11 mouse cellular contexts compared by ENCODE assay signal in genomic region chr6:116600969-116601368, GRCm38 (mm10). TPM values are rescaled to one million over a fixed set of nuclear protein-coding genes. Genes with fewer than 3 reads are reported as not detected.
"Had no signal": no experiment of that assay in that cellular context is flagged by ENCODE, and none has a peak within 500 bp of the region (broad histone marks: within the 10 kb centered on the region; RNA-seq: fewer than 3 reads in every experiment).

No protein-coding gene starts in this region.

RNA-seq across cellular contexts. Expression of gene Olfr215, which starts 17.0 kb away (rescaled TPM):
- total RNA-seq: left cerebral cortex, postnatal 10 days; left cerebral cortex, postnatal 14 days; left cerebral cortex, postnatal 25 days; left cerebral cortex, postnatal 36 days; left cerebral cortex, postnatal 4 days; liver, adult 2 months; megakaryocyte progenitor cell, adult 5-6 weeks; megakaryocyte, adult 5-6 weeks; megakaryocyte-erythroid progenitor cell, adult 5-6 weeks; monocyte, adult 5-6 weeks had no signal

RNA-seq across cellular contexts. Expression of gene Olfr214, which starts 46.9 kb away (rescaled TPM):
- total RNA-seq: left cerebral cortex, postnatal 10 days; left cerebral cortex, postnatal 14 days; left cerebral cortex, postnatal 25 days; left cerebral cortex, postnatal 36 days; left cerebral cortex, postnatal 4 days; liver, adult 2 months; megakaryocyte progenitor cell, adult 5-6 weeks; megakaryocyte, adult 5-6 weeks; megakaryocyte-erythroid progenitor cell, adult 5-6 weeks; monocyte, adult 5-6 weeks had no signal

RNA-seq across cellular contexts. Expression of gene Depp1, which starts 49.4 kb away (rescaled TPM):
- total RNA-seq: megakaryocyte-erythroid progenitor cell, adult 5-6 weeks had no signal

RNA-seq across cellular contexts. Expression of gene Gm5580, which starts 50.0 kb away (rescaled TPM):
- total RNA-seq: liver, adult 2 months; midbrain, postnatal 0 days; monocyte, adult 5-6 weeks had no signal
